Mouse (Mus musculus): ENCODE measurements around the gene Sun2.

Gene Sun2

GRCm38 (mm10) chr15:79725190-79725789, 17.0 kb downstream of the Sun2 start:
- DNase-seq (ENCODE audit: low spot score in 2 of 2): peak; percentile 57 to 69

- no peak for DNase-seq (ENCODE audit: low spot score in 2 of 2)
These were observed 18.9 kb downstream of the Sun2 start for GRCm38 (mm10) chr15:79723439-79723838.

- DNase-seq (ENCODE audit: low spot score in 2 of 2): no peak
These were observed 21.5 kb downstream of the Sun2 start for GRCm38 (mm10) chr15:79720796-79721195.

GRCm38 (mm10) chr15:79720267-79720666, 22.1 kb downstream of the Sun2 start:
- no peak for DNase-seq (ENCODE audit: low spot score in 2 of 2)

GRCm38 (mm10) chr15:79716710-79717109, 25.6 kb downstream of the Sun2 start:
- no peak for DNase-seq (ENCODE audit: low spot score in 2 of 2)

GRCm38 (mm10) chr15:79715646-79716045, 26.7 kb downstream of the Sun2 start:
- no peak for DNase-seq (ENCODE audit: low spot score in 2 of 2)

GRCm38 (mm10) chr15:79708229-79708822, 34.0 kb downstream of the Sun2 start:
- no peak for DNase-seq (ENCODE audit: low spot score in 2 of 2)

GRCm38 (mm10) chr15:79706603-79707214, 35.6 kb downstream of the Sun2 start:
- no peak for DNase-seq (ENCODE audit: low spot score in 2 of 2)

GRCm38 (mm10) chr15:79697558-79698187, 44.7 kb downstream of the Sun2 start:
- DNase-seq (ENCODE audit: low spot score in 2 of 2): no peak

- DNase-seq (ENCODE audit: low spot score in 2 of 2): no peak
These were observed 45.3 kb downstream of the Sun2 start for GRCm38 (mm10) chr15:79697011-79697410.

GRCm38 (mm10) chr15:79696508-79696907, 45.8 kb downstream of the Sun2 start:
- DNase-seq (ENCODE audit: low spot score in 2 of 2): no peak

- no peak for DNase-seq (ENCODE audit: low spot score in 2 of 2)
These were observed 46.8 kb downstream of the Sun2 start for GRCm38 (mm10) chr15:79695516-79695915.

- no peak for DNase-seq (ENCODE audit: low spot score in 2 of 2)
These were observed 47.8 kb downstream of the Sun2 start for GRCm38 (mm10) chr15:79694512-79694911.

GRCm38 (mm10) chr15:79693740-79694139, 48.6 kb downstream of the Sun2 start:
- DNase-seq (ENCODE audit: low spot score in 2 of 2): no peak

GRCm38 (mm10) chr15:79692334-79692733, 50.0 kb downstream of the Sun2 start:
- no peak for DNase-seq (ENCODE audit: low spot score in 2 of 2)

- no peak for DNase-seq (ENCODE audit: low spot score in 2 of 2)
These were observed 51.3 kb downstream of the Sun2 start for GRCm38 (mm10) chr15:79691023-79691508.

- DNase-seq (ENCODE audit: low spot score in 2 of 2): peak; percentile 95 to 99
These were observed 51.8 kb downstream of the Sun2 start, which contains the start of gene Gtpbp1 for GRCm38 (mm10) chr15:79690426-79691022. Gtpbp1 (plus strand) TSS chr15:79690845.

GRCm38 (mm10) chr15:79689662-79690425, 52.5 kb downstream of the Sun2 start:
- no peak for DNase-seq (ENCODE audit: low spot score in 2 of 2)

GRCm38 (mm10) chr15:79688268-79688956, 53.9 kb downstream of the Sun2 start:
- no peak for DNase-seq (ENCODE audit: low spot score in 2 of 2)

GRCm38 (mm10) chr15:79687646-79688267, 54.6 kb downstream of the Sun2 start, which contains the start of gene Josd1:
Josd1 (minus strand) TSS chr15:79687919.
- DNase-seq (ENCODE audit: low spot score in 2 of 2): peak; percentile 96

Data from frontal cortex, postnatal 36 days (tissue).